Mouse (Mus musculus) lung, adult 2 months (tissue): ENCODE results near the gene Tnc. TPM values are rescaled to one million over a fixed set of nuclear protein-coding genes. Genes with fewer than 3 reads are reported as not detected.

Experiments used
- DNase-seq: peaks from one replicate; pipeline ENCODE4 v3.0.0; 2022
- H3K4me1 ChIP-seq: fragments of 200-500 bp; 2 replicates; pipeline ENCODE4 v1.6.1; 2011; ENCODE audit warnings: low read length; ENCODE audit not compliant: control insufficient read depth, insufficient read depth
- H3K4me3 ChIP-seq: fragments of 200-500 bp; replicated peaks from 2 replicates; pipeline ENCODE3; 2011; ENCODE audit warnings: low read depth, mild to moderate bottlenecking, control low read depth, low read length; ENCODE audit errors: extremely low read depth
- CTCF ChIP-seq: fragments of 200-500 bp; IDR thresholded peaks from 2 replicates; pipeline ENCODE4 v1.5.1; 2011; ENCODE audit warnings: mild to moderate bottlenecking, low read length, control low read depth; ENCODE audit not compliant: insufficient read depth
- POLR2A ChIP-seq: fragments of 200-500 bp; IDR thresholded peaks from 2 replicates; pipeline ENCODE4 v1.6.1; 2011; ENCODE audit warnings: low read depth, mild to moderate bottlenecking, control low read depth, low read length, borderline replicate concordance; ENCODE audit errors: extremely low read depth
- WGBS: fragments of 180-500 bp; shearing (Covaris S2); methylation state at CpG from one replicate; pipeline ENCODE4 v1.1.7; 2018; 5-methylcytosine and 5-hydroxymethylcytosine counted together
- polyA plus RNA-seq: library from polyadenylated mRNA; depleted of rRNA; stranded (reverse); fragments of >200 nt; gene quantifications from 2 replicates; pipeline ENCODE4 v1.2.3, GENCODE M21; 2012

Tnc gene
- polyA plus RNA-seq, 1 experiment = 7.3 TPM

GRCm38 (mm10) chr4:64067394-64067793 is 20.6 kb upstream of the Tnc start:
- 39% methylated on average over 7 of the region's 7 CpGs for WGBS
- no peak overlapping the region for H3K4me3 ChIP-seq
- TF ChIP-seq POLR2A = no peak
- TF ChIP-seq CTCF = no peak
- DNase-seq = no peak
- H3K4me1 ChIP-seq = no peaks in the 10 kb centered on the region

- no peak for DNase-seq
- no peak for TF ChIP-seq CTCF
- no peak for TF ChIP-seq POLR2A
- Histone ChIP-seq H3K4me1 (no peaks in the 10 kb centered on the region), H3K4me3 (no peak overlapping the region)
- 27% methylated on average over 10 of the region's 10 CpGs for WGBS
These were observed 18.5 kb upstream of the Tnc start for GRCm38 (mm10) chr4:64065266-64065665.

- Histone ChIP-seq H3K4me3 (no peak overlapping the region), H3K4me1 (no peaks in the 10 kb centered on the region)
- TF ChIP-seq POLR2A (no peak), CTCF (no peak)
- 60% methylated on average over 6 of the region's 6 CpGs for WGBS
- DNase-seq = no peak
These were observed 12.0 kb upstream of the Tnc start for GRCm38 (mm10) chr4:64058856-64059231.

GRCm38 (mm10) chr4:64058048-64058855 is 11.4 kb upstream of the Tnc start:
- Histone ChIP-seq H3K4me3 (no peak overlapping the region), H3K4me1 (no peaks in the 10 kb centered on the region)
- 45% methylated on average over 12 of the region's 12 CpGs for WGBS
- no peak for DNase-seq
- TF ChIP-seq CTCF (no peak), POLR2A (no peak)

- TF ChIP-seq CTCF = no peak
- no peak for TF ChIP-seq POLR2A
These were observed 1.4 kb upstream of the Tnc start for GRCm38 (mm10) chr4:64048177-64048576.

GRCm38 (mm10) chr4:64043893-64044292 is 2.9 kb downstream of the Tnc start:
- WGBS = 80% methylated on average over 4 of the region's 4 CpGs
- no peak for DNase-seq
- Histone ChIP-seq H3K4me1 (no peaks in the 10 kb centered on the region), H3K4me3 (no peak overlapping the region)
- no peak for TF ChIP-seq CTCF
- no peak for TF ChIP-seq POLR2A

More at GRCm38 (mm10) chr4:64048177-64048576, 1.4 kb upstream of the Tnc start:
- no peaks in the 10 kb centered on the region for H3K4me1 ChIP-seq
- no peak overlapping the region for H3K4me3 ChIP-seq
- no peak for DNase-seq
- WGBS = 64% methylated on average over 7 of the region's 7 CpGs

- TF ChIP-seq POLR2A (no peak), CTCF (no peak)
- WGBS = 67% methylated on average over 6 of the region's 6 CpGs
- Histone ChIP-seq H3K4me1 (no peaks in the 10 kb centered on the region), H3K4me3 (no peak overlapping the region)
- DNase-seq = no peak
These were observed 3.4 kb downstream of the Tnc start for GRCm38 (mm10) chr4:64043371-64043770.

GRCm38 (mm10) chr4:64039091-64039490 is 7.7 kb downstream of the Tnc start:
- no peak for TF ChIP-seq POLR2A
- TF ChIP-seq CTCF = no peak
- WGBS = 66% methylated on average over 2 of the region's 2 CpGs
- DNase-seq = no peak
- Histone ChIP-seq H3K4me3 (no peak overlapping the region), H3K4me1 (no peaks in the 10 kb centered on the region)

GRCm38 (mm10) chr4:64037513-64037912 is 9.3 kb downstream of the Tnc start:
- no peaks in the 10 kb centered on the region for H3K4me1 ChIP-seq
- TF ChIP-seq POLR2A (no peak), CTCF (no peak)
- DNase-seq = peak; percentile 20
- no peak overlapping the region for H3K4me3 ChIP-seq
- 60% methylated on average over 2 of the region's 2 CpGs for WGBS

GRCm38 (mm10) chr4:64034724-64035123 is 12.1 kb downstream of the Tnc start:
- no peaks in the 10 kb centered on the region for H3K4me1 ChIP-seq
- no peak for TF ChIP-seq CTCF
- TF ChIP-seq POLR2A = no peak
- WGBS = 52% methylated on average over 1 of the region's 1 CpGs
- DNase-seq = no peak
- no peak overlapping the region for H3K4me3 ChIP-seq
